Mouse (Mus musculus): ENCODE data around the gene Slc7a5. TPM values are rescaled to one million over a fixed set of nuclear protein-coding genes. Genes with fewer than 3 reads are reported as not detected.

Gene Slc7a5
- total RNA-seq, 2 experiments from 2014 or later: 1.0 to 1.3 TPM

- Histone ChIP-seq H3K27ac (peak overlapping the region; percentile 75), H3K4me3 (no peak overlapping the region)
- no peak for DNase-seq
- TF ChIP-seq CTCF (IDR thresholded peaks at IDR 0.05): no peak
- intact Hi-C loops (cut with DNase I): no loop called here
These were observed 8.1 kb downstream of the Slc7a5 start for GRCm38 (mm10) chr8:121899180-121900044.

- TF ChIP-seq CTCF (IDR thresholded peaks at IDR 0.05): peak; percentile 18; the same call in 1 of the 2 replicates
These were observed 9.0 kb downstream of the Slc7a5 start for GRCm38 (mm10) chr8:121898401-121898931.

GRCm38 (mm10) chr8:121897871-121898381, 9.6 kb downstream of the Slc7a5 start:
- peak overlapping the region; percentile 42 for H3K4me3 ChIP-seq
- intact Hi-C loops (cut with DNase I): no loop called here
- H3K27ac ChIP-seq: peak overlapping the region; percentile 75
- no peak for TF ChIP-seq CTCF (IDR thresholded peaks at IDR 0.05)
- peak; percentile 37 for DNase-seq

More at GRCm38 (mm10) chr8:121898401-121898931, 9.0 kb downstream of the Slc7a5 start:
- DNase-seq: peak; percentile 89
- peak overlapping the region; percentile 75 for H3K27ac ChIP-seq
- peak overlapping the region; percentile 42 for H3K4me3 ChIP-seq
- intact Hi-C loops (cut with DNase I): no loop called here

- no peak overlapping the region for H3K4me3 ChIP-seq
- no peak overlapping the region for H3K27ac ChIP-seq
- no peak for TF ChIP-seq CTCF (IDR thresholded peaks at IDR 0.05)
- intact Hi-C loops (cut with DNase I): no loop called here
- DNase-seq: no peak
These were observed 10.3 kb downstream of the Slc7a5 start for GRCm38 (mm10) chr8:121897205-121897604.

- Histone ChIP-seq H3K4me3 (no peak overlapping the region), H3K27ac (no peak overlapping the region)
- no peak for DNase-seq
- TF ChIP-seq CTCF (IDR thresholded peaks at IDR 0.05): no peak
- intact Hi-C loops (cut with DNase I): no loop called here
These were observed 10.9 kb downstream of the Slc7a5 start for GRCm38 (mm10) chr8:121896476-121897145.

GRCm38 (mm10) chr8:121895910-121896309, 11.6 kb downstream of the Slc7a5 start:
- DNase-seq: no peak
- H3K4me3 ChIP-seq: no peak overlapping the region
- no peak for TF ChIP-seq CTCF (IDR thresholded peaks at IDR 0.05)
- intact Hi-C loops (cut with DNase I): no loop called here
- H3K27ac ChIP-seq: no peak overlapping the region

- intact Hi-C loops (cut with DNase I): no loop called here
- H3K27ac ChIP-seq: no peak overlapping the region
- no peak overlapping the region for H3K4me3 ChIP-seq
- no peak for TF ChIP-seq CTCF (IDR thresholded peaks at IDR 0.05)
- no peak for DNase-seq
These were observed 14.6 kb downstream of the Slc7a5 start for GRCm38 (mm10) chr8:121892875-121893274.

- Histone ChIP-seq H3K27ac (peak overlapping the region; percentile 83), H3K4me3 (no peak overlapping the region)
- DNase-seq: peak; percentile 91
- intact Hi-C loops (cut with DNase I): no loop called here
- no peak for TF ChIP-seq CTCF (IDR thresholded peaks at IDR 0.05)
These were observed 17.4 kb downstream of the Slc7a5 start for GRCm38 (mm10) chr8:121889810-121890785.

GRCm38 (mm10) chr8:121889317-121889716, 18.2 kb downstream of the Slc7a5 start:
- Histone ChIP-seq H3K4me3 (no peak overlapping the region), H3K27ac (peak overlapping the region; percentile 83)
- intact Hi-C loops (cut with DNase I): no loop called here
- no peak for DNase-seq
- no peak for TF ChIP-seq CTCF (IDR thresholded peaks at IDR 0.05)

GRCm38 (mm10) chr8:121887547-121887946, 19.9 kb downstream of the Slc7a5 start:
- Histone ChIP-seq H3K27ac (no peak overlapping the region), H3K4me3 (no peak overlapping the region)
- TF ChIP-seq CTCF (IDR thresholded peaks at IDR 0.05): no peak
- no peak for DNase-seq
- intact Hi-C loops (cut with DNase I): no loop called here

- no peak for DNase-seq
- intact Hi-C loops (cut with DNase I): no loop called here
- no peak for TF ChIP-seq CTCF (IDR thresholded peaks at IDR 0.05)
These were observed 22.1 kb downstream of the Slc7a5 start for GRCm38 (mm10) chr8:121885433-121885832.

GRCm38 (mm10) chr8:121885001-121885400, 22.5 kb downstream of the Slc7a5 start:
- intact Hi-C loops (cut with DNase I): no loop called here
- DNase-seq: peak; percentile 72
- 0 out of 2 replicates have a peak overlapping the region, but pooled peaks have one; percentile 13 for H3K27ac ChIP-seq
- TF ChIP-seq CTCF (IDR thresholded peaks at IDR 0.05): no peak
- H3K4me3 ChIP-seq: no peak overlapping the region

More at GRCm38 (mm10) chr8:121885433-121885832, 22.1 kb downstream of the Slc7a5 start:
- H3K27ac ChIP-seq: 0 out of 2 replicates have a peak overlapping the region, but pooled peaks have one; percentile 13
- H3K4me3 ChIP-seq: no peak overlapping the region

Data from gastrocnemius, adult 2 months (tissue).